Comparison of ENCODE assay signal across 8 mouse cellular contexts in genomic region chrX:99042451-99042951, GRCm38 (mm10). TPM values are rescaled to one million over a fixed set of nuclear protein-coding genes. Genes with fewer than 3 reads are reported as not detected.
DNase-seq lines count a peak whose midpoint lies in the region; ATAC-seq and TF ChIP-seq lines count a peak whose summit lies in the region.

No protein-coding gene starts in this region.

- TF ChIP-seq POLR2A in MEL (IDR thresholded peaks at IDR 0.05; ENCODE audit: control insufficient read depth in 1 of 2, insufficient read depth in 1 of 2, low read depth in 1 of 2, low read length in 2 of 2, poor library complexity in 1 of 2) = no peak; a peak in 1 of 4 replicates

- peak overlapping the region; percentile 51 to 59; a peak in 3 of 4 replicates for H3K4me3 ChIP-seq in MEL (ENCODE audit: control insufficient read depth in 1 of 2, insufficient read depth in 1 of 2, low read depth in 2 of 2, low read length in 2 of 2)
- peak overlapping the region; percentile 41 for H3K4me3 ChIP-seq in hindbrain, embryonic 12.5 days
- H3K4me3 ChIP-seq in lung, postnatal 0 days (ENCODE audit: low read depth, low read length) = peak overlapping the region; percentile 46

- peak overlapping the region; percentile 49 for H3K9ac ChIP-seq in MEL (ENCODE audit: control insufficient read depth, low read depth, low read length, poor library complexity, severe bottlenecking)
- H3K9ac ChIP-seq in hindbrain, embryonic 12.5 days = peak overlapping the region; percentile 47; the same call in 1 of the 2 replicates
- H3K9ac ChIP-seq in lung, postnatal 0 days (replicated peaks; ENCODE audit: low read depth) = peak overlapping the region; percentile 32; the same call in 1 of the 2 replicates

- no peak for TF ChIP-seq CTCF in MEL (IDR thresholded peaks at IDR 0.05 in 2 of 3, conservative IDR thresholded peaks at IDR 0.05 in 1 of 3; ENCODE audit: control insufficient read depth in 1 of 3, insufficient read depth in 1 of 3, low read depth in 2 of 3, low read length in 3 of 3, poor library complexity in 1 of 3, severe bottlenecking in 1 of 3)
- TF ChIP-seq CTCF in lung, postnatal 0 days (IDR thresholded peaks at IDR 0.05) = 0 out of 2 replicates have a peak, but pooled peaks have one; percentile 38

- DNase-seq in MEL (ENCODE audit: low read depth, low spot score) = peak; percentile 78
- DNase-seq in cerebellum, adult 9-10 months = peak; percentile 44
- peak; percentile 48 to 55 for DNase-seq in frontal cortex, postnatal 14 days (ENCODE audit: low spot score in 2 of 2)
- peak; percentile 49 to 60 for DNase-seq in layer of hippocampus, postnatal 10 days (ENCODE audit: low spot score in 2 of 2)
- peak; percentile 92 for DNase-seq in lung, postnatal 0 days (ENCODE audit: low spot score)
- peak; percentile 85 for DNase-seq in ovary, postnatal 36 days (ENCODE audit: low spot score)
- DNase-seq in thymus, postnatal 14 days = peak; percentile 75

- peaks cover 0 to 3% of the 10 kb centered on the region in 2 experiments; a peak in 2 of 4 replicates for H3K4me1 ChIP-seq in MEL (ENCODE audit: control insufficient read depth in 1 of 2, insufficient read depth in 2 of 2, low read length in 2 of 2)
- peaks cover 2% of the 10 kb centered on the region; the same call in 1 of the 2 replicates for H3K4me1 ChIP-seq in hindbrain, embryonic 12.5 days
- no peaks in the 10 kb centered on the region; the same call in 1 of the 2 replicates for H3K4me1 ChIP-seq in lung, postnatal 0 days (ENCODE audit: insufficient read depth, low read depth, low read length)

- no peaks in the 10 kb centered on the region for H3K79me2 ChIP-seq in MEL (ENCODE audit: control insufficient read depth, insufficient read depth, low read length, poor library complexity)

- H3K9me3 ChIP-seq in MEL (replicated peaks; ENCODE audit: insufficient read depth, low read length) = no peaks in the 10 kb centered on the region
- no peaks in the 10 kb centered on the region for H3K9me3 ChIP-seq in hindbrain, embryonic 12.5 days (replicated peaks)
- no peaks in the 10 kb centered on the region for H3K9me3 ChIP-seq in lung, postnatal 0 days (ENCODE audit: low read length)

- H3K4me2 ChIP-seq in hindbrain, embryonic 12.5 days (replicated peaks) = peak overlapping the region; percentile 79
- H3K4me2 ChIP-seq in lung, postnatal 0 days (replicated peaks; ENCODE audit: low read depth, low read length) = peak overlapping the region; percentile 66

- peaks cover 0 to 2% of the 10 kb centered on the region in 2 experiments; a peak in 1 of 4 replicates for H3K36me3 ChIP-seq in MEL (ENCODE audit: control insufficient read depth in 1 of 2, insufficient read depth in 2 of 2, low read length in 2 of 2)
- H3K36me3 ChIP-seq in hindbrain, embryonic 12.5 days = no peaks in the 10 kb centered on the region
- H3K36me3 ChIP-seq in lung, postnatal 0 days (ENCODE audit: insufficient read depth, low read length) = no peaks in the 10 kb centered on the region

- H3K27ac ChIP-seq in MEL (ENCODE audit: control insufficient read depth, low read depth, low read length) = no peak overlapping the region
- H3K27ac ChIP-seq in hindbrain, embryonic 12.5 days = no peak overlapping the region
- H3K27ac ChIP-seq in lung, postnatal 0 days (ENCODE audit: low read length) = peak overlapping the region; percentile 85

- TF ChIP-seq RAD21 in MEL (IDR thresholded peaks at IDR 0.05; ENCODE audit: low read depth, low read length) = no peak

- ATAC-seq in hindbrain, embryonic 12.5 days (ENCODE audit: low FRiP score) = peak; percentile 97
- peak; percentile 97 for ATAC-seq in lung, postnatal 0 days

- no peaks in the 10 kb centered on the region for H3K27me3 ChIP-seq in MEL (ENCODE audit: control insufficient read depth in 1 of 2, insufficient read depth in 2 of 2, low read length in 2 of 2)
- peaks cover 49% of the 10 kb centered on the region for H3K27me3 ChIP-seq in hindbrain, embryonic 12.5 days
- no peaks in the 10 kb centered on the region for H3K27me3 ChIP-seq in lung, postnatal 0 days (replicated peaks; ENCODE audit: insufficient read depth, low read length)

- no peak for TF ChIP-seq EP300 in MEL (IDR thresholded peaks at IDR 0.05; ENCODE audit: low read depth in 1 of 2, low read length in 2 of 2)
- TF ChIP-seq EP300 in lung, postnatal 0 days (IDR thresholded peaks at IDR 0.05) = no peak

- WGBS in hindbrain, embryonic 12.5 days = 17% methylated on average over 31 of the region's 31 CpGs
- 24% methylated on average over 27 of the region's 31 CpGs for WGBS in lung, postnatal 0 days

TF ChIP-seq in MEL, 35 proteins besides CTCF, POLR2A, EP300 and RAD21:
- TF ChIP-seq NELFE (IDR thresholded peaks at IDR 0.05; ENCODE audit: low read depth, low read length) = no peak
- TF ChIP-seq MYB (IDR thresholded peaks at IDR 0.05; ENCODE audit: low read depth, low read length) = no peak
- TF ChIP-seq ZC3H11A (IDR thresholded peaks at IDR 0.05; ENCODE audit: low read depth, low read length) = no peak
- TF ChIP-seq UBTF (IDR thresholded peaks at IDR 0.05; ENCODE audit: borderline replicate concordance, insufficient read depth, low read depth, low read length) = no peak
- no peak for TF ChIP-seq MEF2A (IDR thresholded peaks at IDR 0.05; ENCODE audit: extremely low read depth, insufficient replicate concordance, low read depth, low read length, poor library complexity, severe bottlenecking)
- TF ChIP-seq KAT2A (conservative IDR thresholded peaks at IDR 0.05; ENCODE audit: low read depth, low read length) = no peak
- no peak for TF ChIP-seq MAZ (IDR thresholded peaks at IDR 0.05; ENCODE audit: low read depth, low read length)
- TF ChIP-seq ETS1 (IDR thresholded peaks at IDR 0.05; ENCODE audit: low read depth, low read length) = no peak
- no peak for TF ChIP-seq CHD2 (IDR thresholded peaks at IDR 0.05; ENCODE audit: low read length)
- no peak for TF ChIP-seq RCOR1 (IDR thresholded peaks at IDR 0.05; ENCODE audit: low read depth, low read length)
- TF ChIP-seq POLR2AphosphoS5 (IDR thresholded peaks at IDR 0.05; ENCODE audit: borderline replicate concordance, low read depth, low read length) = no peak
- no peak for TF ChIP-seq TAL1 (IDR thresholded peaks at IDR 0.05; ENCODE audit: low read length)
- no peak for TF ChIP-seq ZNF384 (IDR thresholded peaks at IDR 0.05; ENCODE audit: low read depth, low read length)
- TF ChIP-seq HCFC1 (IDR thresholded peaks at IDR 0.05; ENCODE audit: low read depth, low read length) = no peak
- TF ChIP-seq MYC (IDR thresholded peaks at IDR 0.05; ENCODE audit: low read depth, low read length) = no peak

RNA-seq across cellular contexts. Expression of gene Stard8, which starts 39.5 kb away (rescaled TPM):
- 0.39 and 0.49 TPM in 2 replicates for total RNA-seq in MEL (2012; rRNA removed)
- polyA plus RNA-seq in MEL (2012; ENCODE audit: insufficient read depth in 1 of 2, insufficient read length in 2 of 2, low read depth in 1 of 2, low replicate concordance in 2 of 2, missing spikeins in 1 of 2) = 1 to 10 TPM in 1 of 2 experiments, not detected in 1; 2.3 TPM
- 21.0 and 22.1 TPM in 2 replicates for polyA plus RNA-seq in hindbrain, embryonic 12.5 days (2016; fragmentation: Nextera tagmentation; extraction: Ambion mirVana)
- 1 to 10 TPM; 8.6 to 8.9 TPM for total RNA-seq in layer of hippocampus, postnatal 10 days (2021)
- polyA plus RNA-seq in lung, postnatal 0 days (2015; fragmentation: Nextera tagmentation; extraction: Ambion mirVana) = 14.8 and 18.7 TPM in 2 replicates
